Mouse (Mus musculus): ENCODE data around the gene Ift172. TPM values are rescaled to one million over a fixed set of nuclear protein-coding genes. Genes with fewer than 3 reads are reported as not detected.
A peak's percentile ranks its signal among the peaks of the same experiment; 100 is the strongest.

The Ift172 gene
- polyA plus RNA-seq, 1 experiment = 10.7 TPM

DNA sequence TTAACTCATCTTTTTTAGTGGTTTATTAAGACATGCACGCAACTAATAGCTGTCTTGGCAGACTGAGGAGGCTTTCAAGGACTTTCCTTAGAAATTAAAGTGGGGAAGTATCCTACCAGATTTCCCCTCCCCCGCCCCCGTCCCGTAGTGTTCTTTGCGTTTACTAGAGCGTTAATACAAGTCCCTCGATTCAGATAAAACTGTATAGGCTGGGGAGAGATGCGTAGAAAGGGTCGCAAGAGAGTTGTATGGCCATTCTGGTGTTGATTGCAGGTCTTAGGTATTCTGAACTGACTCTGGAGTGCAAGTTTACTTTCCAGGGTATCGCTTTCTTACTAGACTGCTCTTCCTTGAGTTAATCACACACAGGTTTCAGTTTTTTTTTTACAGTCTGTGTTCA is 48.7 kb downstream of the Ift172 start:
- TF ChIP-seq USF1 (IDR thresholded peaks at IDR 0.05; ENCODE audit: low read depth) = no peak
- no peak for TF ChIP-seq FOSL1 (IDR thresholded peaks at IDR 0.05; ENCODE audit: insufficient read depth, low read length, poor library complexity, severe bottlenecking)
- no peak for TF ChIP-seq MYOD1 (IDR thresholded peaks at IDR 0.05; ENCODE audit: control insufficient read depth, insufficient read length, low read depth)
- no peak for TF ChIP-seq CTCF (IDR thresholded peaks at IDR 0.05; ENCODE audit: control insufficient read depth, insufficient read depth, insufficient read length)
- TF ChIP-seq MYOG (IDR thresholded peaks at IDR 0.05; ENCODE audit: control insufficient read depth, extremely low read depth, insufficient read length) = no peak
- no peak for TF ChIP-seq CEBPB (IDR thresholded peaks at IDR 0.05; ENCODE audit: low read depth)
- TF ChIP-seq MAX (IDR thresholded peaks at IDR 0.05) = no peak
- Histone ChIP-seq H3K79me3 (ENCODE audit: low read depth) (peaks cover 23% of the 10 kb centered on the region), H3K4me3 (ENCODE audit: insufficient read depth, poor library complexity, severe bottlenecking) (peak overlapping the region; percentile 18), H3K27me3 (ENCODE audit: control insufficient read depth, insufficient read depth, insufficient read length) (no peaks in the 10 kb centered on the region), H3K79me2 (ENCODE audit: control insufficient read depth, insufficient read depth) (peaks cover 31% of the 10 kb centered on the region), H3ac (ENCODE audit: control insufficient read depth, insufficient read length, low read depth) (no peak overlapping the region), H3K36me3 (ENCODE audit: control insufficient read depth, insufficient read depth) (peaks cover 35% of the 10 kb centered on the region)

DNA sequence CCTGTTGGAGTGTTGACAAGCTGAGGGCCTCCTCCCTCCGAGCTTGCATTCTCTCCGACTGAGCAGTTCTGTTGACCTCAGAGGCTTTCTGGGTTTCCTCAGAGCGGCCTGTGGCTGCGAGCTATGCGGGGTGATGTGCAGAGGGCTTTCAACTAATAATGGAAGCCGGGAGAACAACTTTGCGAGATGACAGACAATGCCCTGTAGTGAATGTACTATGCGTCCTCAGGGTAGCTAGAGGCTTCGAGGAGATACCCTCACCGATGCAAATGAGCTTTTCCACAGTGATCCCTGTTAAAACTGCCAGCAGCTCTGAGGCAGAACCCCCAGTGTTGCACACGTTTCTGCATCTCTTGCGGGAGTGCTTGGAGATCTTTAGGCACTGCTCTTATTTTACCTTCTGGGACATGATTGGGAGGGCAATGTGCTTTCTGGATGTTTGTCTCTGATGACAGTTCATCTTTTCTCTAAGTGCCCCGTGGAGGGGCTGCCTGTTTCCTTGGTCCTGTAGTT is 49.3 kb downstream of the Ift172 start:
- peak overlapping the region; percentile 66 for H3K4me3 ChIP-seq (ENCODE audit: insufficient read depth, poor library complexity, severe bottlenecking)
- H3K36me3 ChIP-seq (ENCODE audit: control insufficient read depth, insufficient read depth) = peaks cover 30% of the 10 kb centered on the region
- H3K27me3 ChIP-seq (ENCODE audit: control insufficient read depth, insufficient read depth, insufficient read length) = no peaks in the 10 kb centered on the region
- no peak for TF ChIP-seq USF1 (IDR thresholded peaks at IDR 0.05; ENCODE audit: low read depth)
- no peak for TF ChIP-seq MYOD1 (IDR thresholded peaks at IDR 0.05; ENCODE audit: control insufficient read depth, insufficient read length, low read depth)
- TF ChIP-seq MYOG (IDR thresholded peaks at IDR 0.05; ENCODE audit: control insufficient read depth, extremely low read depth, insufficient read length) = no peak
- TF ChIP-seq CTCF (IDR thresholded peaks at IDR 0.05; ENCODE audit: control insufficient read depth, insufficient read depth, insufficient read length) = no peak
- TF ChIP-seq MAX (IDR thresholded peaks at IDR 0.05) = no peak
- no peak for TF ChIP-seq FOSL1 (IDR thresholded peaks at IDR 0.05; ENCODE audit: insufficient read depth, low read length, poor library complexity, severe bottlenecking)
- no peak for TF ChIP-seq CEBPB (IDR thresholded peaks at IDR 0.05; ENCODE audit: low read depth)
- H3K79me2 ChIP-seq (ENCODE audit: control insufficient read depth, insufficient read depth) = peaks cover 31% of the 10 kb centered on the region
- peak overlapping the region; percentile 77 for H3ac ChIP-seq (ENCODE audit: control insufficient read depth, insufficient read length, low read depth)
- H3K79me3 ChIP-seq (ENCODE audit: low read depth) = peaks cover 23% of the 10 kb centered on the region

DNA sequence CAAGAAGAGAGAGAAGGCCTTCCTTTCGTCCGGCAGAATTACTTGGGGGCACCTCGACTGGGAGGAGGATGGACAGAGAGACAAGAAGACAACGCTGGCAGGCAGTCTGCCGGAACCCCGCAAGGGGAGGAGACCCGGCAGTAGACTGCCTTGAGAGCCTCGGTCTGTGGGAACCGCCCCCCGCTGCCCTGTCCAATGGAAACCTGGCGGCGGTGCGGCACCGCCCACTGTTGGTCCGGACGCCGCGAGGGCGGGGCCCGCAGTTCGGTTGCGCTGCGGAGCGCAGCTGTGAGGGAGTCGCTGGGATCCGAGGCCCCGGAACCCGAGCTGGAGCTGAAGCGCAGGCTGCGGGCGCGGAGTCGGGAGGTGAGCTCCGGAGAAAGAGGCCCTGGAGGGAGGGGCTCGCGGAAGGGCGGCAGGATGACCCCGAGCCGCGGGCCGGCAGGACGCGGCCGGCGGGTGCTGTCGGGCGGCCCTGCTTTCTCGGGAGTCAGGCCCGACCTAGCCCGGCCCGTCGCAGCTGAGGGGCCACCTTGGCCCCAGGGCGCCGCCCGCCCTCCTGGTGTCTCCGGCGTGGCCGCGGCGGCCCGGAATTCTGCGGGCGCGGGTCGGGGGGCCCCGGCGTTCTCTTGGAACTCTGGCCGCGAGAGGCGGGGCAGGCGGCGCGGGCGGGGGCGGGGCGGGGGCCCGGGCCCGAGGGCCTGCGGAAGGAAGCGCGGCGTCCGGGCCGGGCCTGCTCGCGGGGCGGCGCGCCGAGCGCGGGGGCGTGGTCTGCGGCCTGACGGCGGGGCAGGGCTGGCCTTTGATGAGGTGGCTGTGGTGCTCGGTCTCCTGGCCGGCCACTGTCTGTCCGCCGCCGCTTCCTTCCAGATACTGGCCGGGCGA is 50.0 kb downstream of the Ift172 start, which contains the start of the genes Nrbp1 and Gm9970:
Gene Nrbp1 (plus strand): TSS at position 228 of the 885 bp plus-strand sequence.
Gene Gm9970 (minus strand): TSS at position 596 of the 885 bp plus-strand sequence.
- Histone ChIP-seq H3K79me2 (ENCODE audit: control insufficient read depth, insufficient read depth) (peaks cover 31% of the 10 kb centered on the region), H3K27me3 (ENCODE audit: control insufficient read depth, insufficient read depth, insufficient read length) (no peaks in the 10 kb centered on the region), H3ac (ENCODE audit: control insufficient read depth, insufficient read length, low read depth) (peak within 1 kb of the TSS; percentile 77), H3K36me3 (ENCODE audit: control insufficient read depth, insufficient read depth) (peaks cover 23% of the 10 kb centered on the region), H3K4me3 (ENCODE audit: insufficient read depth, poor library complexity, severe bottlenecking) (peak within 1 kb of the TSS; percentile 66), H3K79me3 (ENCODE audit: low read depth) (peaks cover 23% of the 10 kb centered on the region)
- TF ChIP-seq MYOD1 (IDR thresholded peaks at IDR 0.05; ENCODE audit: control insufficient read depth, insufficient read length, low read depth) (no peak), MYOG (IDR thresholded peaks at IDR 0.05; ENCODE audit: control insufficient read depth, extremely low read depth, insufficient read length) (no peak), MAX (IDR thresholded peaks at IDR 0.05) (no peak), FOSL1 (IDR thresholded peaks at IDR 0.05; ENCODE audit: insufficient read depth, low read length, poor library complexity, severe bottlenecking) (no peak), USF1 (IDR thresholded peaks at IDR 0.05; ENCODE audit: low read depth) (no peak), CTCF (IDR thresholded peaks at IDR 0.05; ENCODE audit: control insufficient read depth, insufficient read depth, insufficient read length) (no peak), CEBPB (IDR thresholded peaks at IDR 0.05; ENCODE audit: low read depth) (no peak)

DNA sequence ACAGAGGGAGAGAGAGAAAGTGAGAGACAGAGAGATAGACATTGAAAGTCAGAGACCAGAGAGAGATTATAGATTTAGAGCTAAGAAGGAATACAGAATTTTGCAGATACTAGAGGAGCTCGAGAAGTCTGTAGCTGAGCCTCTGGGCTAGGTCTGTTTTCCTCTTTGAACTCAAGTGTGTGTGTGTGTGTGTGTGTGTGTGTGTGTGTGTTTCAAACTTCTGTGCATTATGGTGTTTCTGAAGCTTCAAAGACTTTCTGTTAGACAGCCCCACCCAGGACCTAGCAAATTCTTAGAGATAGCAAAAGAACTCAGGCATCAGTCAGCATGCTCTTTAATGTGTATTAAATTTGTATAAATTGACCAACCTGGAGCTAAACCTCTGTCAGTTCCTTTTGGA is 64.3 kb downstream of the Ift172 start:
- TF ChIP-seq FOSL1 (IDR thresholded peaks at IDR 0.05; ENCODE audit: insufficient read depth, low read length, poor library complexity, severe bottlenecking) (no peak), MAX (IDR thresholded peaks at IDR 0.05) (no peak), USF1 (IDR thresholded peaks at IDR 0.05; ENCODE audit: low read depth) (no peak), CEBPB (IDR thresholded peaks at IDR 0.05; ENCODE audit: low read depth) (no peak), MYOD1 (IDR thresholded peaks at IDR 0.05; ENCODE audit: control insufficient read depth, insufficient read length, low read depth) (no peak), CTCF (IDR thresholded peaks at IDR 0.05; ENCODE audit: control insufficient read depth, insufficient read depth, insufficient read length) (no peak), MYOG (IDR thresholded peaks at IDR 0.05; ENCODE audit: control insufficient read depth, extremely low read depth, insufficient read length) (no peak)
- Histone ChIP-seq H3ac (ENCODE audit: control insufficient read depth, insufficient read length, low read depth) (no peak overlapping the region), H3K79me2 (ENCODE audit: control insufficient read depth, insufficient read depth) (no peaks in the 10 kb centered on the region), H3K27me3 (ENCODE audit: control insufficient read depth, insufficient read depth, insufficient read length) (no peaks in the 10 kb centered on the region), H3K36me3 (ENCODE audit: control insufficient read depth, insufficient read depth) (no peaks in the 10 kb centered on the region), H3K79me3 (ENCODE audit: low read depth) (no peaks in the 10 kb centered on the region), H3K4me3 (ENCODE audit: insufficient read depth, poor library complexity, severe bottlenecking) (no peak overlapping the region)

DNA sequence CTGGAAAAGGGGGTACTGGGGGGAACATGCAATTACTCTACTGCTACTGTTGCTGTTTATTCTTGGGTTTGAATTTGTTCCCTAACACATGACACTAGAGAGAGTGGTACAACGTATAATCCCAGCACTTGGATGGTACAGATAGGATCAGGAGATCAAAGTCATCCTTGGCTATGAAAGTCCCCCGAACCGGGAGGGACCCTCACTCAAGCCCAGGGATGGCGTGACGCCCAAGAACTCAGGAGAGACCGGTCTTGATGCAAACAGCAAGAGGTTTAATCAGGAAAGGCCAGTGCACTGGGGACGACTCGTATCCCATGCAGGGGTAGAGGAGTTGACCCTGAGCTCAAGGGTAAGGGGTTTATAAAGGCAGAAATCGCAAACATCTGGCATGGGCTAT is 68.2 kb downstream of the Ift172 start:
- Histone ChIP-seq H3K4me3 (ENCODE audit: insufficient read depth, poor library complexity, severe bottlenecking) (no peak overlapping the region), H3K27me3 (ENCODE audit: control insufficient read depth, insufficient read depth, insufficient read length) (no peaks in the 10 kb centered on the region), H3K79me3 (ENCODE audit: low read depth) (peaks cover 21% of the 10 kb centered on the region), H3K79me2 (ENCODE audit: control insufficient read depth, insufficient read depth) (peaks cover 38% of the 10 kb centered on the region), H3K36me3 (ENCODE audit: control insufficient read depth, insufficient read depth) (no peaks in the 10 kb centered on the region), H3ac (ENCODE audit: control insufficient read depth, insufficient read length, low read depth) (no peak overlapping the region)
- TF ChIP-seq MAX (IDR thresholded peaks at IDR 0.05) (no peak), CEBPB (IDR thresholded peaks at IDR 0.05; ENCODE audit: low read depth) (no peak), FOSL1 (IDR thresholded peaks at IDR 0.05; ENCODE audit: insufficient read depth, low read length, poor library complexity, severe bottlenecking) (no peak), MYOG (IDR thresholded peaks at IDR 0.05; ENCODE audit: control insufficient read depth, extremely low read depth, insufficient read length) (no peak), USF1 (IDR thresholded peaks at IDR 0.05; ENCODE audit: low read depth) (no peak), CTCF (IDR thresholded peaks at IDR 0.05; ENCODE audit: control insufficient read depth, insufficient read depth, insufficient read length) (no peak), MYOD1 (IDR thresholded peaks at IDR 0.05; ENCODE audit: control insufficient read depth, insufficient read length, low read depth) (no peak)
